ENCODE assay signal across 8 mouse cellular contexts in genomic region chr5:139460384-139461067, GRCm38 (mm10). TPM values are rescaled to one million over a fixed set of nuclear protein-coding genes. Genes with fewer than 3 reads are reported as not detected.
A peak's percentile ranks its signal among the peaks of the same experiment; 100 is the strongest.
DNase-seq lines count a peak whose midpoint lies in the region; ATAC-seq and TF ChIP-seq lines count a peak whose summit lies in the region.

Gene 3110082I17Rik (minus strand): TSS chr5:139460527.

- H3K9me3 ChIP-seq in hindbrain, embryonic 13.5 days = no peaks in the 10 kb centered on the region

- H3K36me3 ChIP-seq in hindbrain, embryonic 13.5 days = no peaks in the 10 kb centered on the region

- H3K4me3 ChIP-seq in hindbrain, embryonic 13.5 days = peak within 1 kb of the TSS; percentile 64

- no peak for TF ChIP-seq CTCF in Patski (IDR thresholded peaks at IDR 0.05)

- peak; percentile 91 for DNase-seq in Patski (ENCODE audit: low read depth, low spot score)
- peak; percentile 100 for DNase-seq in cerebellum, postnatal 14 days
- DNase-seq in frontal cortex, postnatal 14 days (ENCODE audit: low spot score in 2 of 2) = peak; percentile 96 to 98
- peak; percentile 99 for DNase-seq in layer of hippocampus, postnatal 25 days (ENCODE audit: extremely low spot score in 1 of 2, low spot score in 1 of 2)
- peak; percentile 97 for DNase-seq in lung, postnatal 25 days (ENCODE audit: low spot score)
- peak; percentile 99 for DNase-seq in retina, embryonic 14.5 days (ENCODE audit: low spot score)
- DNase-seq in thymus, postnatal 4 days = peak; percentile 99

- WGBS in hindbrain, embryonic 13.5 days = 3% methylated on average over 42 of the region's 42 CpGs

- H3K4me2 ChIP-seq in hindbrain, embryonic 13.5 days = peak within 1 kb of the TSS; percentile 76

- POLR2A ChIA-PET in Patski (lab: Charles Lee) = interaction anchor here (0.6 to 2.3 kb wide), 3 partner anchors 21 to 1831 kb away, joined by 3 to 6 read pairs (median 3); no protein-coding TSS in a partner anchor

- peak within 1 kb of the TSS; percentile 76 for H3K9ac ChIP-seq in hindbrain, embryonic 13.5 days

- CTCF ChIA-PET in Patski (lab: Charles Lee) = interaction anchor here (1.0 to 2.1 kb wide), 5 partner anchors 10 to 96 kb away, joined by 3 to 7 read pairs (median 4); no protein-coding TSS in a partner anchor

- peaks cover 19% of the 10 kb centered on the region for H3K4me1 ChIP-seq in hindbrain, embryonic 13.5 days (replicated peaks)

- H3K27ac ChIP-seq in hindbrain, embryonic 13.5 days = no peak within 1 kb of the TSS

- in situ Hi-C loops in Patski (cut with MboI; ENCODE audit: low pct_unique_long_range_greater_than_20kb) = no loop called here

- ATAC-seq in Patski = peak; percentile 95
- ATAC-seq in hindbrain, embryonic 13.5 days (ENCODE audit: low FRiP score) = peak; percentile 99

- H3K27me3 ChIP-seq in Patski = no peaks in the 10 kb centered on the region
- 0 out of 2 replicates have a peak, but pooled peaks cover 10% of the 10 kb centered on the region for H3K27me3 ChIP-seq in hindbrain, embryonic 13.5 days

RNA-seq across cellular contexts. Expression of gene 3110082I17Rik, which starts in this region (rescaled TPM):
- polyA plus RNA-seq in Patski (2021) = 19.1 TPM
- polyA plus RNA-seq in hindbrain, embryonic 13.5 days (2015; fragmentation: Nextera tagmentation; extraction: Ambion mirVana) = 16.2 and 16.9 TPM in 2 replicates
- 10 to 100 TPM; 14.0 to 17.3 TPM for total RNA-seq in layer of hippocampus, postnatal 25 days (2021)
